Mouse (Mus musculus) forebrain, postnatal 0 days (tissue): ENCODE data around the gene Erich4. TPM values are rescaled to one million over a fixed set of nuclear protein-coding genes. Genes with fewer than 3 reads are reported as not detected.

Experiments used
- ATAC-seq: fragments of 200-750 bp; cut with Nextera tagmentation; 2 replicates; pipeline ENCODE4 v1.8.0; 2017; ENCODE audit warnings: mild to moderate bottlenecking, moderate library complexity
- DNase-seq: peaks from one replicate; pipeline ENCODE4 v3.0.0-alpha.2; 2015
- H3K27ac ChIP-seq: fragments of 300-500 bp; sonication (generic); 2 replicates; pipeline ENCODE4 v1.5.1; 2014; ENCODE audit warnings: low read depth, mild to moderate bottlenecking, antibody characterized with exemption, low read length, moderate library complexity, mixed read lengths
- H3K27me3 ChIP-seq: fragments of 300-500 bp; sonication (generic); 2 replicates; pipeline ENCODE4 v1.6.1; 2014; ENCODE audit warnings: mild to moderate bottlenecking, low read length, mixed read lengths; ENCODE audit not compliant: insufficient read depth
- H3K36me3 ChIP-seq: fragments of 300-500 bp; sonication (generic); 2 replicates; pipeline ENCODE4 v1.6.1; 2014; ENCODE audit warnings: mild to moderate bottlenecking, moderate library complexity; ENCODE audit not compliant: insufficient read depth
- H3K4me1 ChIP-seq: fragments of 300-500 bp; sonication (generic); 2 replicates; pipeline ENCODE4 v1.6.1; 2014; ENCODE audit warnings: antibody characterized with exemption; ENCODE audit not compliant: insufficient read depth
- H3K4me2 ChIP-seq: fragments of 300-500 bp; sonication (generic); 2 replicates; pipeline ENCODE4 v1.6.1; 2014; ENCODE audit warnings: low read depth, mild to moderate bottlenecking, moderate library complexity
- H3K4me3 ChIP-seq: fragments of 300-500 bp; sonication (generic); 2 replicates; pipeline ENCODE4 v1.5.1; 2014; ENCODE audit warnings: low read depth, low read length, mixed read lengths
- H3K9ac ChIP-seq: fragments of 300-500 bp; sonication (generic); 2 replicates; pipeline ENCODE4 v1.6.1; 2014; ENCODE audit warnings: mild to moderate bottlenecking
- H3K9me3 ChIP-seq: fragments of 300-500 bp; sonication (generic); 2 replicates; pipeline ENCODE4 v1.6.1; 2016; ENCODE audit warnings: low read length
- CTCF ChIP-seq: sonication (generic); IDR thresholded peaks from 2 replicates; pipeline ENCODE4 v1.5.1; 2016; ENCODE audit warnings: antibody characterized with exemption, control low read depth, low read depth
- WGBS: fragments of 180-500 bp; shearing (Covaris S2); extraction: QIAGEN DNeasy Blood & Tissue Kit; methylation state at CpG from one replicate; pipeline ENCODE4 v1.1.7; 2014; 5-methylcytosine and 5-hydroxymethylcytosine counted together
- polyA plus RNA-seq: library from polyadenylated mRNA; unstranded; fragments of >200 nt; fragmentation: Nextera tagmentation; extraction: Ambion mirVana; gene quantifications from 2 replicates; pipeline ENCODE4 v1.2.1, GENCODE M21; 2015
- total RNA-seq: library from RNA; depleted of rRNA; stranded (reverse); fragments of >200 nt; gene quantifications from 2 replicates; pipeline ENCODE4 v1.2.3, GENCODE M21; 2014; rRNA removed

The Erich4 gene
- total and polyA plus RNA-seq, 2 experiments from 2014 or later: not detected

DNA sequence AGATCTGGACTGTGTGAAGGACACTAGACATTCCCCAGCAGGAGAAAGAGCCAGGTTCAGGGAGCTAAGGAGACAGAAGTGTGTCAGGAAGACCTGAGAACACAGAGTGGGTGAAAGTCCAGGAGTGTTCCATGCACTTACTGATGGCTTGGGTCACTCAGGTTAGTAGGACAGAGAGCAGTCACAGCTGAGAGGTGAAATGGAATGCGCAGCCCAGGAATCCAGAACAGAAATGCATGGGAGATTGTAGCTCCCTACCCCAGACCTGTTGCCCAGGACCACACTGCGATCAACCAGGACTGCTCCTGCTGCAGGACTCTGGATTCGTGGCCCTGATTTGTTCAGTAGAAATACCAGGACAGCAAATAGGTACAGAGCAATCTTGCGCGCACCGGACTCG, 47.0 kb downstream of the Erich4 start:
- Histone ChIP-seq H3K4me3 (no peak overlapping the region), H3K9me3 (no peaks in the 10 kb centered on the region), H3K4me1 (no peaks in the 10 kb centered on the region), H3K27ac (no peak overlapping the region), H3K4me2 (no peak overlapping the region), H3K36me3 (no peaks in the 10 kb centered on the region), H3K9ac (no peak overlapping the region), H3K27me3 (no peaks in the 10 kb centered on the region)
- TF ChIP-seq CTCF: no peak
- ATAC-seq (no peak), DNase-seq (no peak)
- 98% methylated on average over 7 of the region's 7 CpGs for WGBS

Other genes starting within 250 kb of the Erich4 start
- not detected in 2 replicates for gene Cnfn, start 246.2 kb downstream of the Erich4 start, total RNA-seq
- gene Cnfn, start 246.2 kb downstream of the Erich4 start, polyA plus RNA-seq: not detected in 2 replicates
- 8.8 and 14.8 TPM in 2 replicates for gene Lipe, start 217.2 kb downstream of the Erich4 start, total RNA-seq
- 6.7 and 8.0 TPM in 2 replicates for gene Lipe, start 217.2 kb downstream of the Erich4 start, polyA plus RNA-seq
- gene Cxcl17, start 203.0 kb downstream of the Erich4 start, total RNA-seq: not detected in 2 replicates
- gene Cxcl17, start 203.0 kb downstream of the Erich4 start, polyA plus RNA-seq: 0.35 TPM in 1 of 2 replicates, not detected in the other
- gene Ceacam1, start 138.3 kb downstream of the Erich4 start, total RNA-seq: 0.24 and 0.31 TPM in 2 replicates
- gene Ceacam1, start 138.3 kb downstream of the Erich4 start, polyA plus RNA-seq: 0.75 and 1.4 TPM in 2 replicates
- not detected in 2 replicates for gene Ceacam2, start 76.0 kb downstream of the Erich4 start, total RNA-seq
- not detected in 2 replicates for gene Ceacam2, start 76.0 kb downstream of the Erich4 start, polyA plus RNA-seq
- 35.8 and 45.8 TPM in 2 replicates for gene Dmac2, start 3.5 kb upstream of the Erich4 start, total RNA-seq
- 35.0 and 40.6 TPM in 2 replicates for gene Dmac2, start 3.5 kb upstream of the Erich4 start, polyA plus RNA-seq
- 0.31 and 0.95 TPM in 2 replicates for gene B3gnt8, start 10.8 kb upstream of the Erich4 start, total RNA-seq
- gene B3gnt8, start 10.8 kb upstream of the Erich4 start, polyA plus RNA-seq: 1.0 and 1.3 TPM in 2 replicates
- 55.7 and 55.9 TPM in 2 replicates for gene Bckdha, start 43.1 kb upstream of the Erich4 start, total RNA-seq
- gene Bckdha, start 43.1 kb upstream of the Erich4 start, polyA plus RNA-seq: 57.1 and 58.3 TPM in 2 replicates
- 22.9 and 24.9 TPM in 2 replicates for gene Exosc5, start 43.3 kb upstream of the Erich4 start, total RNA-seq
- 33.9 and 35.2 TPM in 2 replicates for gene Exosc5, start 43.3 kb upstream of the Erich4 start, polyA plus RNA-seq
- 32.8 and 40.3 TPM in 2 replicates for gene Tmem91, start 59.3 kb upstream of the Erich4 start, total RNA-seq
- gene Tmem91, start 59.3 kb upstream of the Erich4 start, polyA plus RNA-seq: 40.9 and 61.4 TPM in 2 replicates
- 15.7 and 15.8 TPM in 2 replicates for gene B9d2, start 64.9 kb upstream of the Erich4 start, total RNA-seq
- 58.2 and 60.1 TPM in 2 replicates for gene B9d2, start 64.9 kb upstream of the Erich4 start, polyA plus RNA-seq
- 1.6 and 3.1 TPM in 2 replicates for gene Tgfb1, start 71.1 kb upstream of the Erich4 start, total RNA-seq
- gene Tgfb1, start 71.1 kb upstream of the Erich4 start, polyA plus RNA-seq: 0.39 and 0.56 TPM in 2 replicates
- gene Ccdc97, start 103.2 kb upstream of the Erich4 start, total RNA-seq: 21.1 and 37.6 TPM in 2 replicates
- 31.7 and 32.0 TPM in 2 replicates for gene Ccdc97, start 103.2 kb upstream of the Erich4 start, polyA plus RNA-seq
- gene Hnrnpul1, start 138.9 kb upstream of the Erich4 start, total RNA-seq: 110 and 144 TPM in 2 replicates
- 47.3 and 47.9 TPM in 2 replicates for gene Hnrnpul1, start 138.9 kb upstream of the Erich4 start, polyA plus RNA-seq
- gene Axl, start 172.8 kb upstream of the Erich4 start, total RNA-seq: 15.8 and 17.7 TPM in 2 replicates
- 14.6 and 16.1 TPM in 2 replicates for gene Axl, start 172.8 kb upstream of the Erich4 start, polyA plus RNA-seq
- gene Cyp2s1, start 201.0 kb upstream of the Erich4 start, total RNA-seq: 1.2 and 2.0 TPM in 2 replicates
- 1.4 and 1.9 TPM in 2 replicates for gene Cyp2s1, start 201.0 kb upstream of the Erich4 start, polyA plus RNA-seq